Mouse (Mus musculus): Measurements from ENCODE around the gene Fbxw2.
"Not testable (repeated sequence)": the region's sequence is repeated elsewhere in the genome, so short reads cannot be mapped to it uniquely, and the experiment has no call there.

Gene Fbxw2

DNA sequence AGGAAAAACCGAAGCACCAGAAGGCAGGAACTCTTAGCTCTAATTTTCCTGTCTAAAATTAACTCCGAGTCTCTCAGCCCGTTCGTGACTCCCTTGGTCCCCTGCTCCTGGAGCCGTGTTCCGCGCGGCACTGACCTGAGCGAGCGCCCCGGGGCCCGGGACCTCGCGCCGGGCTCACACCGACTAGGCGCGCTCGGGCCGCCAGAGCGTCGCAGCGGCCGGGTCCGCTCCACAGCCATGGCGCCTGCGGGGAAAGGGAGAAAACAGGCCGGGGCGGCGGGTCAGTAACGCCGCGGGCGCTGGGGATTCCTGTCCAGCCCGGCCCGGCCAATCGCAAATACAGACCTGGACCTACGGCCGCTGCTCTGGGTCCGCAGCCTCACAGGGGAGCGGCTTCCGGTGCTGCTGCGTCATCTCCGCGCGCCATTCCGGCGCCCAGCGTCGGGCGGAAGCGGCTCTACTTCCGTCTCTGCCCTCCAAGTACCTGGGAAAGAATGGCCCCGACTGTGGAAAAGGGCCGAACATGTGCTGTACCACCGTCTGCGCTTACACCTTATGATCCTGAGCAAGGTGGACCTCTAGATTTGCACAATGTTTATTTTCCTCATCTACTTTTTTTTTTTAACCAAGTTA is at the start of gene Fbxw2:
TSS of gene Fbxw2 (minus strand) at position 485 of the 633 bp plus-strand sequence.
- peak; percentile 92 for DNase-seq (ENCODE audit: low spot score)

DNA sequence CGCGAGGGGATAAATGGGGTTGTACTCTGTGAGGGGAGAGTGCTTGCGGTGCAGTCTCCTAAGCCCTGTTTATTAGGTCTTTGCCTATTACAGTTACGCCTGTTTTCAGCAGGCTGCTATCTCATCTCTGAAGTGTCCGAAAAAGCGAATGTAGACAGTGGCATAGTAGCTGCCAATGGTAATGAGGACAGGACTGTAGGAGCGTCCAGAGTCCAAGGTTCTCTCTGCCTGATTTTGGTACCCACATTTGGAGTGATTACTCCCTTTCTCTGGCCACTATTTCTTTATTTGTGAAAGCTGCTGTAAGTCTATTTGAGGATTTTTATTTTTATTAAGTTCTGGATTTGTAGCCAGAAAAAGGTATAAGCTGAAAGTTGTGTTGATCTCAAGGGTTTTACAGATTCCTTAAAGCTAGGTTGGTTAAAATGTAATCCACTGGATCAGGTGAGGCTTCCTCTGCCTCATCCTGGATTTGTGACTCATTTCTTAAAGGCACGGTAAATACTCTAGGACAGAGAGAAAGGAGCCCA is 48.8 kb upstream of the Fbxw2 start, which contains the start of gene Psmd5:
TSS of gene Psmd5 (minus strand) at position 153 of the 530 bp plus-strand sequence.
- DNase-seq (ENCODE audit: low spot score), result no peak

DNA sequence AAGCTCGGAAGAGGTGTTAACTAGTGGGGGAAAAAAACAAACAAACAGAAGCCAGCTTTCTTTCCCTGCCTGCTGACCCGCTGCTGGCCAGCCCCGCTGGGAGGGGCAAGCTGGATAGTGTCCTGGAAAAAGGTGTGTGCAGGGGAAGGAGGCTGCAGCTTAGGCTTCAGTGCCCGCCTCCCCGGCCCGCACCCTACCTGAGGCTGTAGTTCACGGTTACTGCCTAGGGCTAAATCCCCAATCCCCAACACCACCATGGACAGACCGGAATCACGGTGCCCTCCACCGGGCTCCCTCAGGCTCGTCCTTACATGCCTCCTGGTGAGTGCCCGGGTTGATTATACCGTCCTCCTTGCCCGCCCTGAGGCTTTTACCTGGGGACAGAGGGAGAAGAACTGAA is 48.2 kb upstream of the Fbxw2 start, which contains the start of gene Cutal:
TSS of gene Cutal (plus strand) at position 126 of the 400 bp plus-strand sequence.
- DNase-seq (ENCODE audit: low spot score), result peak; percentile 48

DNA sequence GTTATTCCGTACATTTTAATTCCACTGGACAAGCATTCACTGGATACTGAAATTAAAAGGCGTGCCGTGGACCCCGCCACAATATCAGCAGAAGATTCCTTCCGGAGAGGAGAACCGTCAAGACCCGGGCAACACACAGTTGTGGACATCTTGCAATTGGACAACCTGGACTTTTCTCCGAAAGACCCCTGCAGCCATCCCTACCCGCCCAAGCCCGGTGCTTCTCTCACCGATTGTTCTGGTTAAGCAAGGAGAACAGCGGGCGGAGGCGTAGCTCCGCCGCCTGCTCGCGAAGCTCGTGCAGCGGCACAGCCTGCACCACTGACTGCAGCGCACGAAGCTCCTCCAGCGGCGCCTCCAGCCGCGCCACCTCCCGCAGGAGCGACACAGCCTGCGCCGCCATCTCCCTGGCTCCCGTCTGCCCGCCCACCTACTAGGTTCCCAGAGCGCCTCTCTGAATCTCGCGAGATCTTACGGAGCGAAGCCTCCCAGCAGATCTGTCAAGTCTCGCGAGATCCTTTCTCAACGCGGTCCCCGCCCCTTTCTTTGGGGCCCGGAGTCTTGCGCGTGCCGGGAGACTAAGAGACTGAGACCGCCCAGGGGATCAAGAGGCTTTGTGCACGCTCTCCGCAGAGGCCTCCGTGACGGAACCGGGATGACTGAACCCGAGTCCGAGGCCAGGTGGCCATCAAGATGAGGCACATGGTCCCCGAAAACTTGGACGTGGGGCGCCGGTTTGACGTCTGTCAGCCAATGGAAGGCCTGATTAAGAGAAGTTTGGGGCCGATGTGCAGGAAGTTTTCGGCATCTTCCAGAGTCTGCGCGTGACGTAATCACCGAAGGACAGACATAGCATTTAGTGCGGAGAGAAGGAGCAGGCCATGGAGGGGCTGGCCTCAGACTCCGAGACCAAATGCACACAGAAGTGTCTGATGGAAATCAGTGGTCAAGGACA is 44.7 kb upstream of the Fbxw2 start:
- peak; percentile 95 for DNase-seq (ENCODE audit: low spot score)

DNA sequence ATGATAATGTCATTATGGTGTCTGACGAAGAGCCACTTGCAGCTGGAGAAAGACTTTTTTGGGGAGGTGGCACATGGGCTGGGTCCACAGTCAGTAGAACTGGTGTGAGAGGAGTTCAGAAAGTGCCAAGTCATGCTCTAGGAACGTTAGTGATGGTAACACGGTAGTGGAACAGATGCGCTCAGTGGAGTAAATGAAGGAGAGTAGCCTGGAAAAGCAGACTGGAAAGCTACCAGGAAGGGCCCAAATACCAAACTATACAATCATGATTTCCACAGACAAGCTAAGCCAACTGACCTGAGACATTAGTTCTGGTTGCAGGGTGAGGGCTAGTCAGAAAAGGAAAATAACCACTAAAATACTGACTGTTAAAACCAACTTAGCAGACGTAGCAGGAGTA is 43.6 kb upstream of the Fbxw2 start:
- DNase-seq (ENCODE audit: low spot score), result no peak

DNA sequence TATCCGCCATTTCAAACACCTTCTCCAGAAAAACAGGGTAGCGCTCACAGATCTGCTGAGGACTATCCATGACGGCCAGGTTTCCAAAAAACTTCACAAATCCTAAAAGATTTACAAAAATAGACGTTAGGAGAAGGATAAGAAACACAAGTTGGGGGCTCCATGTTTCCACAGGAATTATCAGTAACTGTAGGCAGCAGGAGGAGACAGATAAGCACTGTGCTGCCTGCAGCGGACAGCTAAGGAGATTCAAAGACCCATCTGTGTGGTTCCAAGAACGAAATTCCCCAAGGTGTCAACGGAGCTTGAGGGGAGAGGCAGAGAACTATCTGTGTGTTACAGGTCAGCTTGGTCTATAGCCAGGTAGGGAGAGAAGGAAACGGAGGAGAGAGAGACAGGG is 31.6 kb upstream of the Fbxw2 start:
- DNase-seq (ENCODE audit: low spot score), result no peak

DNA sequence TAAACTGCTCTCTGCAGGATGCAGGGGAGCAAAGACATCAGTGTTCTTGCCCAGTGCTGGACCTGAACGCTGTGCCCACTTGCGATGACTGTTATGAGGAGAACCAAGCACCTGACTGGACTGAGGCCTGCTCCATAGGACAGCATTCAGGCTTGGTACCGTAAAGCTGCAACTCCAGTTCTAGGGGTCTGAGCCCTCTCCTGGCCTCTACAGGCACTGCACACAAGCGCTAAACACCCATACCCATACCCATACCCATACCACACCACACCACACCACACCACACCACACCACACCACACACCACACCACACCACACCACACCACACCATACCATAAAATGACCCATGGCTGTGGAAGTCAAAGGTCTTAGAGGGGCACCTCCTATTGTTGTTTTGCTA is 29.2 kb upstream of the Fbxw2 start:
- no peak for DNase-seq (ENCODE audit: low spot score)

DNA sequence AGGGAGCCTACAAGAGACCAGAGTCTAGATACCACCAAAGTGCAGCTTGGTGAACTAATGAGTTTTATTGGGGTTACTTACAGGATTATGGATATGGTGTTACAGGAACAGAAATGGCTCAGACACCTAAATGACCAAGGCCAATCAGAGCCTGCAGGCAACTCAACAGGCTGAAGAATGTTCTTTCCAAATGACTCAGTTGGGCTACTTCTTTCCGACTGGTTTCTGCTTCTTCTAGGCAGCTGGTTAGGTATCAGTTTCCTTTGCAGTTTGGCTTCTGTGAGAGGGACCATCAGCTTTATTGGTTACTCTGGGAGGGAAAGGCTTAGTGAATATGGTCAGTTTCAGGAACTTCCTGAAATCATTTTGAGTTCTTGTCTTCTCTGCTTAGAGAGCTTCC is 21.6 kb upstream of the Fbxw2 start:
- DNase-seq (ENCODE audit: low spot score), result no peak

DNA sequence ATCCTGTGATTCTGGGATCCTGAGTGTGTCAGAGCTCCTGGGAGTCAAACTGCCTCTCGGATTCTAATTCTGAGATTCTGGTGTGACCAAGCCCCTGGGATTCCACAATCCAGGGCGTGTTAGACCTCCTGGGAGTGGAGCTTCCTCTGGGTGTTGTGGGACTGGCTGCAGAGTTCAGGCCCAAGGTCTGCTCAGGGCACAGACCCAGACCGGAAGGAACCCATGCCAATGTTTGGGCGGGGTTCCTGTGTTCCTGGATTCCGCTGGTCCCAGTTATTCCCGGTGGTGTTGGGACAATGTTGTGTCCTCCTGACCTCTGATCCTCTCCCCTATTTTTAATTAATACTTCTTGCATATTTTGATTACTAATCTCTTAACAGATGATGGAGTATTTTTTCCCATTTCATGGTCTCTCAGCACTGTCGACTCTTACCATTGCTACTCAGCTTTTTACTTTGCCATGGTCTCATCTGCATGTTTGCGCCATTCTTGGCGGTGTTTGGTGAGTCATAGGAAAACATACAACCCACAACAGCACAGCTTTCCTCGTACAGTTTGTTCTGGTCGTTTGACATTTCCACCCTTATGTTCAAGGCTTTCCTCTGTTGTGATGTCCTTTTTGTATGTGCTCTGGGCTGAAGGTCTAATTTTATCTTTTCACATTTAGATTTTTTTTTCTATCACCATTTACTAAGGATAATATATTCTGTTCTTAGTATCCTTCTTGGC is 17.3 kb upstream of the Fbxw2 start:
- no peak for DNase-seq (ENCODE audit: low spot score)

DNA sequence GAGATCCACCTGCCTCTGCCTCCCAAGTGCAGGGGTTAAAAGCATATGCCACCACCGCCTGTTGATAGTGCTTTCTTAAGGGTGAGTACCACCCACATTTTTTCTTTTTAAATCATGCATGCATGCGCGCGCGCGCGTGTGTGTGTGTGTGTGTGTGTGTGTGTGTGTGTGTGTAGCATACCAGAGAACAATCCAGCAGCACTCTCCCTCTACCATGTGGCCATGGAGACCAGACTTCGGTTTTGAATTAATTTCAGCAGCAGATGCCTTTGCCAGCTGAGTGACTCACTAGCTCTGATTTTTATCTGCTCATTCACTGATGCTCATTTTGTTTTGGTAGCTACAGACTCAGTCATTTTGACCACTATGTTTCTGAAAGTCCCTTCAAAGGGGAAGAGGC is 15.6 kb upstream of the Fbxw2 start:
- DNase-seq (ENCODE audit: low spot score), result no peak

DNA sequence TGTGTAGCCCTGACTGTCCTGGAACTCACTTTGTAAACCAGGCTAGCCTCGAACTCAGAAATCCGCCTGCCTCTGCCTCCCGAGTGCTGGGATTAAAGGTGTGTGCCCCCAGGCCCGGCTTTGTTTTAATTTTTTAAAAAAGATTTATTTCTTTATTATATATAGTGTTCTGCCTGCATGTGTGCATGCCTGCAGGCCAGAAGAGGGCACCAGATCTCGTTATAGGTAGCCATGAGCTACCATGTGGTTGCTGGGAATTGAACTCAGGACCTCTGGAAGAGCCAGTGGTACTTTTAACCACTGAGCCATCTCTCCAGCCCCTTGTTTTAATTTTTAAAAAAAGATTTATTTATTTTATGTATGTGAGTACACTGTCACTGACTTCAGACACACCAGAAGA is 14.0 kb upstream of the Fbxw2 start:
- DNase-seq (ENCODE audit: low spot score), result not testable (repeated sequence)

DNA sequence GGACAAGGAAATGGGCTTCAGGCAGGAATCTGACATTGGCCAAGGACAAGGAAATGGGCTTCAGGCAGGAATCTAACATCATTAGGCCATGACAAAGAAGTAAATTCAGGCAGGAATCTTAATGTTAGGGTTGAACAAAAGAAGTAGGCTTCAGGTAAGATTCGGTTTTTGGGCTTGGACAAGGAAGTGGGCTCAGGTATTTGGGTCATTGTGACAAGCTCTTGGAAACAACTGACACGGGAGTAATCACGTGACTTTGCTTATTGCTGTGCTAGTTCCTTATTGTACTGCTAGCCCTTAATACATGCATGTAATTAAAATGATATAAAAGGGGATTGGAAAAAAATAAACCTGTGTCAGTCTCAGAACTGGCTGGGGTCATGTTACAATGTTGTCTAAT is 9.6 kb upstream of the Fbxw2 start:
- DNase-seq (ENCODE audit: low spot score), result no peak

DNA sequence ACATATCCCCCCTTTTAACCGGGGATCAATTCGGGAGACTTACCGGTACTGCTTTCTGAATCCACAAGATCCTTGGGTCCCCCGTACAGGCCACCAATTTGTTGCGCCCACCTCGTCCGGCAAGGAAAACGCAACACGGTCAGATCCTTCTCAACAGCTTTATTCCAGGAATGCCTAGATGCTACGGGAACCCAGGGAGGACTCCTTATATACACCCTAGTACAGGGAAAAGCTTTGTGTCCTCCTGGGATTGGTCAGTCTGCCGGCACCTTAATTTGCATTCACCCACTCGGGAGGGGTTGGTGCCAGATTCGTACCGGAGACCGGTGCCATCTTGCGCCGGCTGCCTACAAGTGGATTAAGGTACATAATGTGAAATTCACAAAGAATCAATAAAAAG is 7.5 kb upstream of the Fbxw2 start:
- DNase-seq (ENCODE audit: low spot score), result no peak

DNA sequence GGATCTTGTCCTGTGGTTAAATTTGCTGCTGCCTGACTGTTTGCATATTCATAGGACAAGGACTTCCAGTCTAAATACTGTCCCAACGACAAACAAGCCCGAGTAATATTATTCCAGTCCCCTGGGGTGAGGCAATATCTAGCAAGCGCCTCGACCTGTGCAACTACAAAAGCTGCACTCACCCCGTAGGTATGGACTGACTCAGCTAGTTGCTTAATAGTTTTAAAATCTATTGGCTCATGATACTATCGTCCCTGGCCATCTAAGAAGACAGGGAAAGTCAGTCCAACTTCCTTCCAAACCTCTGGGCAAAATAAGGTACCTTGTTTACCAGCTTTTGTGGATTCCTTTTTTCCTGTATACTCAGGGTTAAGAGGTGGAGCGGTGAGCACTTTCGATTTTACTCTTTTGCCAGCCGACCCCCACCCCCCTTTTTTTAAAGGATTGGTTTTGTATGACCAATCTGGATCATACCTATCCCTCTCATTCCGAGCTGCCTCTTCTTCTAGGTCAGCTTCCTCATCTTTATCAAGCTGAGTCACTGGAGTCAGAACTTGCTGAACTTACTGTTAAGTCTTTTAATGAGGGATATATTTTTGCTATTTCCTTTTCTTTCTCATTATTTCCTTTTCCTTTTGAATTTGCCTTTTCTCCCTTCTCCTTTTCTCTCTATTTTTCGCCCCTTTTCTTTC is 6.8 kb upstream of the Fbxw2 start, which contains the start of gene Gm34653:
TSS of gene Gm34653 (plus strand) at position 242 of the 692 bp plus-strand sequence.
- not testable (repeated sequence) for DNase-seq (ENCODE audit: low spot score)

DNA sequence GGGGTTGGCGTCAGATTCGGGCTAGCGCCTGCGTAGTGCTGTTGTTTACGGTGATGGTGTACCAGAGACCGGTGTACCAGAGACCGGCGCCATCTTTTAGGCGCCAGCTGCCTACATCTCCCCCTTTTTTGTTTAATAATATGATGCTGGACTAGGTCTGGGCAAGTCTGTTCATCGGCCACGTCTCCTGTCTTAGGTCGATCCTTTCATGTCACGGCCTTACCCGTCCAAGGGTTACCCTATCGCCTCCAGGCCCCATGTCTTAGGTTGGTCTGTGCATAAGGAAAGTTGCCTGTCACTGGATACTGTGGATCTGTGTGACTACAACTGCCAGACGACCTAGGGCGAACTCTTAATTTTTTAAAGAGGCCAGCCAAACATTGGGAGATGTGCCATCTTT is 4.0 kb upstream of the Fbxw2 start:
- DNase-seq (ENCODE audit: low spot score), result not testable (repeated sequence)

DNA sequence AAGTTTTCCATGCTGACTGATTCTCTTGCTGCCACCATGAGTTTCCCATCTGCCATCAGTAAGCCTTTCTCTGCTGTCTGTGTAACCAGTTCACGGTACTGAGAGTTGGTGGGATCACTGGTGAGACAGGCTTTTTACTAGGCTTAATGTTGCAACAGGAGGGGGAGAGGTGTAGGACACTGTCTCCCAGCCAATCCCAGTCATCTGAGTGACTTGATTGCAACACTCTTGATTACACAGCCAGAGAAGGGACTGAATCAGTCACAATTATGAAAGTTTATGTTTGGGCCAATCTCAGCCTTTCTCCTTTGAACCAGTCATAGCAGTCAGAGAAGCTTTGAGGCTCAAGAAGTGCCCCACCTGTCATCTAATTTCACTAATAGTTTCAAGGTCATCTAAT is 1.9 kb upstream of the Fbxw2 start:
- no peak for DNase-seq (ENCODE audit: low spot score)

DNA sequence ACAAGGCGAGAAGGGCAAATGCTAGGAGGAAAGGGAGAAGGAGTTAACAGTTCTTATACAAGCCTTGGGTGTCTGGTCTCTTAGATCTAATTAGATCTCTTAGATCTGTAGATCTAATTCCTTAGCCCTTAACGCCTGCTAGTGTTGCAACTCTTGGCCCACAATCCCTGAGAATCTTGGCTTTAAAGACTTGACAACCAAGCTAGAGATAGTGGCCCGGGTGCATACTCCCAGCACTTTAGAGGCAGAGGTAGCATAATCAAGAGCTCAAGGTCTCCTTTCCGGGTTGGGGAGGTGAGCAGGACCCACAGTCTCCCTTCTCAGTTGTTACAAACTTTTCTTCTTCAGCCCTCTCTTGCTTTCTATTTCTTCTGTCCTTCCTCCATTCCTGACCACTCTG is 1.5 kb upstream of the Fbxw2 start:
- no peak for DNase-seq (ENCODE audit: low spot score)

DNA sequence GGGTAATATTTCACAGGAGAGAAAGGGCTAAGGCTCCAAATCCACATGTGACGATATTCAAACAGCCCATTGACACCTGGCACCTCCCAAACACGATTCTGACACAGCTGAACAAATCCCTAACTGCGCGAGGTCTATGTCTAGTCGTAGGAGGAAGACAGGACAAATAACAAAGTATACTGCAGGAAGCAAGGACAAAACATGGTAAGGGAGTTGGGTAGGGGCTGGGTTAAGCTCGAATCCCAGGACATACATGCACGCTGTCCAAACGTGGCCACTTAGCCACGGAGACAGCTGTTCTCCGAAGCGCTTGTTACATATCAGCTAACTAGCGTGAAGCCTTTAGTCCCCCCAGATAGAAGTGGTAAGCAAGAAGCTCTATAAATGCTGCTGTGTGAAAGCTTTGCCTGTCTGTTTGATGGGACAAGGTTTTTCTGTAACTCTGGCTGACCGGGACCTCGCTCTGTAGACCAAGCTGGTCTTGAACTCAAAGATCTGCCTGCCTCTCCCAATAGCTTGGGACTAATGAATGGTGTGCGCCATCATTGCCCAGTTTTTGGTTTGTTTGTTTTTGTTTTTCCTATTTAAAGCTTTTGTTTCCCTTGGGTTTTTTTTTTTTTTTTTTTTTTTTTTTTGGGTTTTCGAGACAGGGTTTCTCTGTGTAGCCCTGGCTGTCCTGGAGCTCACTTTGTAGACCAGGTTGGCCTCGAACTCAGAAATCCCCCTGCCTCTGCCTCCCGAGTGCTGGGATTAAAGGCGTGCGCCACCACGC is 535 bp upstream of the Fbxw2 start:
- no peak for DNase-seq (ENCODE audit: low spot score)

DNA sequence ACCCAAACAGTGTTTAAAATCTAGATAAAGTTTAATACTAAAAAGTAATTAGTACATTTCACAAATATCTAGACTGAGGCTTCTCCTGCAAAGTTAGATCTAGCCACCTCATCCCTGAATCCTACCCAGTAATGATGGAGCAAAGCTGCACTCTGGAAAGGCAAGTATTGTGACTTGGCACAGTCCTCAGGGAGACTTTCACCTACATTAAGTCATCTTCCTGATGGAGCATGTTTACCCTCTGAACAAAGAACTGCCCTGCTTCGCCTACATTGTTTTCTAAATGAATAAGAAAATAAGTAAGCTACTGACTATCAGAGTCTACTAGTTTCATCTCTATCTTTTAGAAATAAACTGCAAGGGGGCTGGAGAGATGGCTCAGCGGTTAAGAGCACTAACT is 7.6 kb downstream of the Fbxw2 start:
- DNase-seq (ENCODE audit: low spot score), result no peak

DNA sequence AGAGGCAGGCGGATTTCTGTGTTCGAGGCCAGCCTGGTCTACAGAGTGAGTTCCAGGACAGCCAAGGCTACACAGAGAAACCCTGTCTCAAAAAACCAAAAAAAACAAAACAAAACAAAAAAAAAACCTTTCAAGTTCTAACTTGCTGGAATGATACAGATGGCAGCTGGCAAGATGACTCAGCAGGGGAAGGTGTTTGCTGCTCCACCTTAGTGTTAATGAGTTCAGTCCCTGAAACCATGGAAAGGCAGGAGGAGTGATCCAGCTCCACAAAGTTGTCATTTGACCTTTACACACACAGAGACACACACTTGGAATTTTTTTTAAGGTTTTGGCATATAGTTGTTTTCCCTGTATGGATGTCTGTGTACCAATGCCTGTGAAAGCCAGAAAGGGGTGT is 10.2 kb downstream of the Fbxw2 start:
- not testable (repeated sequence) for DNase-seq (ENCODE audit: low spot score)

DNA sequence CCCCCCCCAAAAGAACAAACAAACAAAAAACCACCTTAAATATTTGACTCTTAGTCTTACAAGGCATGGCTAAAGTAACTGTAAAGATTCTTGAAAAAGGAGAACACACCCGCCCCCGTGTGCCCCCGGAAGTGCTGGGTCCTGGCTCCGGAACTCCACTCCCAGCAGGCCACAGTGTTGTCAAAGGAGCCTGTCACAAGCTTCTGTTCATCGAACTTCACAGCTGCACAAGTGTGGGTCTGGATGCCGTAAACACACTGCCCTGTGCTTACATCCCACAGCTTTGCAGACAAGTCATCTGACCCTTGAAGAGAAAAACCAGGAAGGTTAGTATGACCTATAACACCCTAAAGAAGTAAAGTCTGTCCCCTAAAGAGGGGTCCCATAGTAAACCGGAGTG is 13.4 kb downstream of the Fbxw2 start:
- no peak for DNase-seq (ENCODE audit: low spot score)
